Mouse (Mus musculus) stomach, embryonic 14.5 days (tissue): ENCODE results near the gene Lcorl. TPM values are rescaled to one million over a fixed set of nuclear protein-coding genes. Genes with fewer than 3 reads are reported as not detected.

Source experiments
- ATAC-seq: fragments of 200-750 bp; cut with Nextera tagmentation; 2 replicates; pipeline ENCODE4 v1.8.0; 2017; ENCODE audit warnings: low read depth, moderate TSS enrichment; ENCODE audit not compliant: insufficient number of reproducible peaks, insufficient read depth, low FRiP score
- H3K27ac ChIP-seq: fragments of 300-500 bp; sonication (generic); 2 replicates; pipeline ENCODE4 v1.5.1; 2014; ENCODE audit warnings: mild to moderate bottlenecking, low read length, moderate library complexity, mixed read lengths
- H3K27me3 ChIP-seq: fragments of 300-500 bp; sonication (generic); 2 replicates; pipeline ENCODE4 v1.6.1; 2014; ENCODE audit warnings: low read length, control low read depth, mixed read lengths; ENCODE audit not compliant: control insufficient read depth, insufficient read depth
- H3K36me3 ChIP-seq: fragments of 300-500 bp; sonication (generic); 2 replicates; pipeline ENCODE4 v1.6.1; 2014; ENCODE audit warnings: mild to moderate bottlenecking, control low read depth, low read length, moderate library complexity, mixed read lengths; ENCODE audit not compliant: control insufficient read depth, insufficient read depth
- H3K4me1 ChIP-seq: fragments of 300-500 bp; sonication (generic); 2 replicates; pipeline ENCODE4 v1.6.1; 2014; ENCODE audit warnings: low read length, control low read depth, mixed read lengths; ENCODE audit not compliant: control insufficient read depth, insufficient read depth
- H3K4me2 ChIP-seq: fragments of 300-500 bp; sonication (generic); replicated peaks from 2 replicates; pipeline ENCODE4 v1.6.1; 2014; ENCODE audit warnings: low read depth, low read length, control low read depth
- H3K4me3 ChIP-seq: fragments of 300-500 bp; sonication (generic); 2 replicates; pipeline ENCODE4 v1.5.1; 2014; ENCODE audit warnings: low read depth, low read length, control low read depth
- H3K9ac ChIP-seq: fragments of 300-500 bp; sonication (generic); replicated peaks from 2 replicates; pipeline ENCODE4 v1.6.1; 2014; ENCODE audit warnings: low read depth, mild to moderate bottlenecking, control low read depth, low read length, moderate library complexity, mixed read lengths
- H3K9me3 ChIP-seq: fragments of 300-500 bp; sonication (generic); 2 replicates; pipeline ENCODE4 v1.6.1; 2016; ENCODE audit warnings: low read depth, low read length, control low read depth; ENCODE audit not compliant: control insufficient read depth
- WGBS: fragments of 180-500 bp; shearing (Covaris S2); extraction: QIAGEN DNeasy Blood & Tissue Kit; methylation state at CpG from one replicate; pipeline ENCODE4 v1.1.7; 2014; 5-methylcytosine and 5-hydroxymethylcytosine counted together
- polyA plus RNA-seq: library from polyadenylated mRNA; unstranded; fragments of >200 nt; fragmentation: Nextera tagmentation; extraction: Ambion mirVana; gene quantifications from 2 replicates; pipeline ENCODE4 v1.2.1, GENCODE M21; 2014

Lcorl gene
- polyA plus RNA-seq, 1 experiment from 2014 or later: 40.9 TPM

- Histone ChIP-seq H3K9ac (no peak overlapping the region), H3K4me2 (no peak overlapping the region), H3K36me3 (no peaks in the 10 kb centered on the region), H3K27me3 (no peaks in the 10 kb centered on the region), H3K4me1 (no peaks in the 10 kb centered on the region), H3K4me3 (no peak overlapping the region), H3K27ac (no peak overlapping the region), H3K9me3 (no peaks in the 10 kb centered on the region)
- WGBS: 91% methylated on average over 4 of the region's 4 CpGs
- no peak for ATAC-seq
Measured at GRCm38 (mm10) chr5:45790221-45790620, 67.2 kb downstream of the Lcorl start.

GRCm38 (mm10) chr5:45757502-45758121, 99.8 kb downstream of the Lcorl start:
- no peaks in the 10 kb centered on the region for H3K27me3 ChIP-seq
- ATAC-seq: no peak
- no peak overlapping the region for H3K4me3 ChIP-seq
- H3K4me2 ChIP-seq: no peak overlapping the region
- no peaks in the 10 kb centered on the region for H3K9me3 ChIP-seq
- no peak overlapping the region for H3K9ac ChIP-seq
- WGBS: 85% methylated on average over 4 of the region's 4 CpGs
- H3K27ac ChIP-seq: no peak overlapping the region
- no peaks in the 10 kb centered on the region for H3K36me3 ChIP-seq
- H3K4me1 ChIP-seq: no peaks in the 10 kb centered on the region

- ATAC-seq: no peak
- WGBS: 82% methylated on average over 1 of the region's 1 CpGs
Measured at GRCm38 (mm10) chr5:45737911-45738310, 119.5 kb downstream of the Lcorl start.

GRCm38 (mm10) chr5:45733751-45734150, 123.7 kb downstream of the Lcorl start:
- Histone ChIP-seq H3K36me3 (peaks cover 5% of the 10 kb centered on the region), H3K4me3 (no peak overlapping the region), H3K9ac (no peak overlapping the region), H3K4me1 (no peaks in the 10 kb centered on the region), H3K27me3 (no peaks in the 10 kb centered on the region), H3K4me2 (no peak overlapping the region), H3K9me3 (no peaks in the 10 kb centered on the region), H3K27ac (no peak overlapping the region)
- 69% methylated on average over 2 of the region's 2 CpGs for WGBS
- ATAC-seq: no peak

More at GRCm38 (mm10) chr5:45737911-45738310, 119.5 kb downstream of the Lcorl start:
- Histone ChIP-seq H3K27me3 (no peaks in the 10 kb centered on the region), H3K9me3 (no peaks in the 10 kb centered on the region), H3K4me3 (no peak overlapping the region), H3K4me2 (no peak overlapping the region), H3K4me1 (no peaks in the 10 kb centered on the region), H3K36me3 (peaks cover 7% of the 10 kb centered on the region), H3K9ac (no peak overlapping the region), H3K27ac (no peak overlapping the region)

- Histone ChIP-seq H3K36me3 (no peaks in the 10 kb centered on the region), H3K9me3 (no peaks in the 10 kb centered on the region), H3K27ac (no peak overlapping the region), H3K4me2 (no peak overlapping the region), H3K9ac (no peak overlapping the region), H3K4me1 (no peaks in the 10 kb centered on the region), H3K27me3 (no peaks in the 10 kb centered on the region), H3K4me3 (no peak overlapping the region)
- ATAC-seq: no peak
- WGBS: 91% methylated on average over 6 of the region's 6 CpGs
Measured at GRCm38 (mm10) chr5:45718848-45719488, 138.4 kb downstream of the Lcorl start.

GRCm38 (mm10) chr5:45709653-45710052, 147.8 kb downstream of the Lcorl start:
- H3K4me3 ChIP-seq: no peak overlapping the region
- H3K9me3 ChIP-seq: no peaks in the 10 kb centered on the region
- peaks cover 4% of the 10 kb centered on the region; the same call in 1 of the 2 replicates for H3K36me3 ChIP-seq
- no peak overlapping the region for H3K9ac ChIP-seq
- H3K27me3 ChIP-seq: no peaks in the 10 kb centered on the region
- H3K27ac ChIP-seq: no peak overlapping the region
- no peak overlapping the region for H3K4me2 ChIP-seq
- H3K4me1 ChIP-seq: no peaks in the 10 kb centered on the region
- 95% methylated on average over 2 of the region's 2 CpGs for WGBS
- ATAC-seq: no peak

GRCm38 (mm10) chr5:45706811-45707210, 150.6 kb downstream of the Lcorl start:
- Histone ChIP-seq H3K9me3 (no peaks in the 10 kb centered on the region), H3K4me1 (no peaks in the 10 kb centered on the region), H3K9ac (no peak overlapping the region), H3K4me2 (no peak overlapping the region), H3K36me3 (peaks cover 4% of the 10 kb centered on the region; the same call in 1 of the 2 replicates), H3K27ac (no peak overlapping the region), H3K27me3 (no peaks in the 10 kb centered on the region), H3K4me3 (no peak overlapping the region)
- no peak for ATAC-seq
- 96% methylated on average over 2 of the region's 2 CpGs for WGBS

- ATAC-seq: no peak
- H3K9me3 ChIP-seq: no peaks in the 10 kb centered on the region
- H3K4me2 ChIP-seq: no peak overlapping the region
- no peaks in the 10 kb centered on the region for H3K27me3 ChIP-seq
- 89% methylated on average over 6 of the region's 6 CpGs for WGBS
- H3K27ac ChIP-seq: no peak overlapping the region
- no peak overlapping the region for H3K9ac ChIP-seq
- H3K4me1 ChIP-seq: no peaks in the 10 kb centered on the region
- H3K4me3 ChIP-seq: no peak overlapping the region
- peaks cover 15% of the 10 kb centered on the region for H3K36me3 ChIP-seq
Measured at GRCm38 (mm10) chr5:45691678-45692077, 165.7 kb downstream of the Lcorl start.
